Mouse (Mus musculus) liver, embryonic 14.5 days (tissue): ENCODE measurements at regions not wholly inside any gene's neighbourhood (a gene's known extent, or its start where the extent isn't known, plus 50 kb on each side); places are given as distances from the start of the nearest gene placed in this dataset.

Experiments
- ATAC-seq: fragments of 200-750 bp; cut with Nextera tagmentation; 2 replicates; pipeline ENCODE4 v1.8.0; 2017; ENCODE audit warnings: moderate number of reproducible peaks, mild to moderate bottlenecking, moderate library complexity; ENCODE audit not compliant: insufficient read depth
- DNase-seq, 3 experiments: peaks; one replicate each; pipeline ENCODE4 v3.0.0-alpha.2; 2012 to 2013; ENCODE audit warnings: low read depth in 3 of 3, low spot score in 3 of 3
- H3K27ac ChIP-seq: fragments of 300-500 bp; sonication (generic); 2 replicates; pipeline ENCODE4 v1.5.1; 2014; ENCODE audit warnings: moderate library complexity, mild to moderate bottlenecking, control low read depth, inconsistent platforms
- H3K27me3 ChIP-seq: fragments of 300-500 bp; sonication (generic); 2 replicates; pipeline ENCODE4 v1.6.1; 2014; ENCODE audit warnings: mild to moderate bottlenecking, low read length, moderate library complexity; ENCODE audit not compliant: control insufficient read depth, insufficient read depth
- H3K36me3 ChIP-seq: fragments of 300-500 bp; sonication (generic); replicated peaks from 2 replicates; pipeline ENCODE4 v1.6.1; 2014; ENCODE audit warnings: low read depth; ENCODE audit not compliant: control insufficient read depth, insufficient read depth
- H3K4me1 ChIP-seq, 2 experiments: fragments of 200-500 bp in 1 of 2; fragments of 300-500 bp in 1 of 2; sonication (generic) in 1 of 2; replicated peaks; 2 replicates each; pipeline ENCODE4 v1.6.1; 2012 to 2014; ENCODE audit warnings: antibody characterized with exemption in 1 of 2, inconsistent platforms in 1 of 2, low read length in 1 of 2; ENCODE audit not compliant: control insufficient read depth in 2 of 2, insufficient read depth in 2 of 2
- H3K4me2 ChIP-seq: fragments of 300-500 bp; sonication (generic); 2 replicates; pipeline ENCODE4 v1.6.1; 2014; ENCODE audit warnings: low read depth, mild to moderate bottlenecking, control low read depth, moderate library complexity
- H3K4me3 ChIP-seq, 2 experiments: fragments of 200-500 bp in 1 of 2; fragments of 300-500 bp in 1 of 2; sonication (generic) in 1 of 2; 2 replicates each; pipeline ENCODE4 v1.5.1; 2012 to 2014; ENCODE audit warnings: low read depth in 2 of 2, low read length in 2 of 2, mild to moderate bottlenecking in 2 of 2, control low read depth in 1 of 2, inconsistent platforms in 1 of 2, moderate library complexity in 1 of 2; ENCODE audit not compliant: insufficient read depth in 1 of 2
- H3K9ac ChIP-seq: fragments of 300-500 bp; sonication (generic); replicated peaks from 2 replicates; pipeline ENCODE4 v1.6.1; 2014; ENCODE audit warnings: mild to moderate bottlenecking, control low read depth, moderate library complexity
- H3K9me3 ChIP-seq: fragments of 300-500 bp; sonication (generic); 2 replicates; pipeline ENCODE4 v1.6.1; 2016; ENCODE audit warnings: low read length, mixed read lengths; ENCODE audit not compliant: control insufficient read depth
- CTCF ChIP-seq: IDR thresholded peaks from 2 replicates; pipeline ENCODE4 v1.5.1; 2016; ENCODE audit warnings: antibody characterized with exemption, low read depth, control low read depth
- EP300 ChIP-seq: IDR thresholded peaks from 2 replicates; pipeline ENCODE4 v1.6.1; 2016; ENCODE audit warnings: antibody characterized with exemption, low read depth
- WGBS: fragments of 180-500 bp; shearing (Covaris S2); extraction: QIAGEN DNeasy Blood & Tissue Kit; methylation state at CpG from one replicate; pipeline ENCODE4 v1.1.7; 2014; ENCODE audit not compliant: insufficient replicate concordance; 5-methylcytosine and 5-hydroxymethylcytosine counted together

DNA sequence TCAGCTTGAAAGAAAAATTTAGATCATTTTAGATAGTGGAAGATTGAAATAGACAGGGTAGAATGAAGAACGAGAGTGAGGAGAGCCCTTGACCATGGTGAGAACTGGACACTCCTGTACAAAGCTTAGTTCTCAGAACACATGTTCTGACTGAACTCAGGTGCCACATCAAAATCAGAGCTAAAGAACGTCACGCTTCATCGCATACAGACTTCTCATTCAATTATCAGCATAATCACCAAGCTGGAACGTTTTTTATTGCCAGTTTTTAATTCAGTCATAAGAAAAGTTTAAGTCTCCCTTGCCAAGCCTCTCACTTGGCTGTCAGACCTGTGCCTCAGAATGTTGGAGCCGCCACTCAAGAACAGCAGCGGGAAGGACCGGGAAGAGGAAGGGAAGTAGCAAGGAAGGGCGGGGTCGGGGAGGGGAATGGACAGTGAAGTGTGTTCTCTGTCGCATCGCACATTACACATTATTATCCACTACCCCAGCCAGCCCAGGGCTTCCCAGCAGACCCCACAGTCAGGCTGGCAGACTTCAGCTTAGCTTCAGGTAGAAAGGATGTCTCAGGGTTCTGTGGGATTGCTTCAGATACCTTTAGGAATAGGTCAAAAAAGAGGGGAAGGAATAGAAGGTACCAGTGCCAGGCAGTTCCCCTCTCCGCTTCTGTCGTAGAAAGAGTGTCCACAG is 140.1 kb upstream of the Smim15 start:
- Histone ChIP-seq H3K27ac (no peak overlapping the region), H3K36me3 (no peaks in the 10 kb centered on the region), H3K9me3 (no peaks in the 10 kb centered on the region), H3K4me3 (no peak overlapping the region), H3K27me3 (no peaks in the 10 kb centered on the region), H3K9ac (no peak overlapping the region), H3K4me2 (no peak overlapping the region), H3K4me1 (peaks cover 0 to 2% of the 10 kb centered on the region in 2 experiments; a peak in 1 of 4 replicates)
- ATAC-seq (no peak), DNase-seq (no peak)
- TF ChIP-seq CTCF: no peak
- no peak for TF ChIP-seq EP300
- WGBS: 58% methylated on average over 14 of the region's 14 CpGs

DNA sequence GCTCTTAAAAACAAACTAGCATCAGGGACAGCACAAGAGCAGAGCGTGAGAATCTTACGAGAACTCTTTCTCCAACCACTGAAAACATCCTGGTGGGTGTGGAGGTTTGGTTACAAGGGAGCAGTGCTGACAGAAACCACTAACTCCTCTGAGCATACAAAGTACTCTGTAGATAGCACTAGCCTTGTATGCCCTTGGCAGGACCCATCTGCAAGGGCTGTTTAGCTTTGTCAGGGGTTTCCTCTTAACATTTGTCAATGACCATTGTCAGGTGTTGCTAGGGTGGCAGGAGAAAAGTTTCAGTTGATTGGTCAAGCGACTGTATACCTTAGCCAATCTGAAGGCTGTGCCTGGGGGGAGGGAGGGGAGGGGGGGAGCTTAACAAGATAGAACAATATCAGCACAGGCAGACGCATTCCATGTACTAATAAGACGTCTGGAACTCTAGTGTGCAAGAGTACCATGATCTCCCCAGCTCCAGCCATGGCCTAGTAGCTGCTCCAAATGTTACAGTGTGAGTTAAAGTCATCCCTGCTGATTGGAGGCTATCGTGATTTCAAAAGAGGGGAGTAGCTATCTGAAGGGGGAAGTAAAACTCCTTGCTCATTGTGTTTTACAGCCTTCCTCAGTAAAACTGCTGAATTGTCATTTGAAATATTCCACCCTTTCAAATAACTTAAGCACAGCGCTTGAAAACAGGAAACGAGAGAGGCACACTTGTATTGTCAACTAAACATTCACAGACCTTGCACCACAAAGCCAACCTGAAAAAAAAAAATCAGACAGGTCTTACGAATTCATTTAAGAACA is 140.9 kb upstream of the Smim15 start:
- ATAC-seq (peak; percentile 48; the same call in 1 of the 2 replicates), DNase-seq (peak in 1 of 3 experiments; percentile 13)
- H3K9me3 ChIP-seq: no peaks in the 10 kb centered on the region
- no peak overlapping the region for H3K9ac ChIP-seq
- H3K27me3 ChIP-seq: no peaks in the 10 kb centered on the region
- H3K36me3 ChIP-seq: no peaks in the 10 kb centered on the region
- H3K4me2 ChIP-seq: no peak overlapping the region
- 16% methylated on average over 9 of the region's 9 CpGs for WGBS
- no peak overlapping the region for H3K27ac ChIP-seq
- no peak for TF ChIP-seq CTCF
- peaks cover 0 to 2% of the 10 kb centered on the region in 2 experiments; a peak in 1 of 4 replicates for H3K4me1 ChIP-seq
- no peak overlapping the region for H3K4me3 ChIP-seq

DNA sequence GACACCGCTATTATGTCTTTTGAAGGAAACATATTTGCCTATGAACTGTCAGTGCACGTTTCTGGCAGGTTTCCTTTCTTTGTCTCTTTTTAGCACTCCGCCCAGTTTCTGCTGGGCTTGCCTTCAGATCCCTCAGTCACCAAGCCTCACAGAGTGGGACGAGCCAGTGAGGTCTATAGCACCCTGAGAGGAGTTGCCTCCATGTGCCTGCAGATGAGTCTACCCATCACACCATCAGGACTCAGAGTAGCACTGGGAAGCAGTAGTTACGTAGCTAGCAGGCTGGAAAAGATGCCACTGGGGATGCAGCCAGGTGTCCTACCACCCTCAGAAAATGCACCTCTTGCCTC is 141.5 kb upstream of the Smim15 start:
- Histone ChIP-seq H3K4me2 (no peak overlapping the region), H3K4me1 (peaks cover 0 to 2% of the 10 kb centered on the region in 2 experiments; a peak in 1 of 4 replicates), H3K27ac (no peak overlapping the region), H3K4me3 (no peak overlapping the region), H3K27me3 (no peaks in the 10 kb centered on the region), H3K9me3 (no peaks in the 10 kb centered on the region), H3K36me3 (no peaks in the 10 kb centered on the region), H3K9ac (no peak overlapping the region)
- 47% methylated on average over 5 of the region's 5 CpGs for WGBS
- DNase-seq: no peak
- ATAC-seq: no peak
- TF ChIP-seq EP300 (no peak), CTCF (no peak)

DNA sequence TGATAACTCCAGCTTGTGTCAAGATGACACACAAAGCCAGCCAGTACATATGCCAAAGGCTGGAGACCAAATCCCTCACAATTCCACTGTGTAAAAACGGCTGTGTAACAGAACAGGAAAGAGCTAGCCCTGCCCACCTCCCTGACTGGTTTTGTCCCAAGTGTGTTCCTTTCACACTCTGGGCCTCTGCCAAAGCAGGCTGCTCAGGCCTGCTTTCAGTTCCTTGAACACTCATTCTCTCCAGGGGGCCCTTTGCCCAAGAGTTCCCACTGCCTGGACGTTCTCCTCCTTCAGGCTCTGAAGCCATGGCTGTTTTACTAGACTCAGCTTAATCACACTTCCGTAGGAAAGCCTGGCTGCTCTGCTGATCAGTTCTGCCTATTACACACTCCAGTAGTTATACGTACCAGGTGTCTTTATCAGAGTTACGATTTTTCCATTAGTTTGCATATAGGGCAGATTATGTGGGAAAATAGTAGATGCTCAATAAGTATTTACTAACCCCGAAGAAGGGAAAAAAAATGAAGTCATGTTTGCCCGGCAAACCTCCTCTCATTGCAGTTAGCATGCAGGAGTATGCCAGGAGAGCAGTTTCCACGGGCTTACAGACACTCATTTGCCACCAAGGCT is 144.5 kb upstream of the Smim15 start:
- no peaks in the 10 kb centered on the region for H3K36me3 ChIP-seq
- ATAC-seq (0 out of 2 replicates have a peak, but pooled peaks have one; percentile 26), DNase-seq (no peak)
- H3K4me3 ChIP-seq: no peak overlapping the region
- 49% methylated on average over 8 of the region's 8 CpGs for WGBS
- H3K4me1 ChIP-seq: peaks cover 0 to 2% of the 10 kb centered on the region in 2 experiments; a peak in 1 of 4 replicates
- H3K27ac ChIP-seq: no peak overlapping the region
- H3K9me3 ChIP-seq: no peaks in the 10 kb centered on the region
- no peak overlapping the region for H3K9ac ChIP-seq
- TF ChIP-seq EP300 (no peak), CTCF (no peak)
- H3K27me3 ChIP-seq: no peaks in the 10 kb centered on the region
- no peak overlapping the region for H3K4me2 ChIP-seq

DNA sequence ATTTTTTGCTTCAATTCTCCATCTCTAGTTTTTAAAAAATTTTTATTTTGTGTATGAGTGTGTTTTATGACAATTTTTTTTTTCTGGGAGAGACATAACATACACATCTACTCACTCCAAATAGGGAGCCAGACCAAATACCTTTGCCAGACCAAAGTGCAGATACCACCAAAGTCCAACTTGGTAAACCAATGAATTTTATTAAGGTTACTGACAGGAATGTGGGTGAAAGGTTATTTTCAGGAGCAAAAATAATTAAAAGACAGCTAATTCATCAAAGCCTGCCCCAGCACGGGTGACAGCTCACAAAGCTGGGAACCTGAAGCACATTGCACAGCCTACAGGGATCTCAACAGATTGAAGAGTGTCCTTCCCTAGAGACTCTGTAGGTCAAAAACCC is 146.6 kb upstream of the Smim15 start:
- Histone ChIP-seq H3K9me3 (no peaks in the 10 kb centered on the region), H3K27ac (no peak overlapping the region), H3K36me3 (no peaks in the 10 kb centered on the region), H3K9ac (no peak overlapping the region), H3K4me2 (no peak overlapping the region), H3K4me1 (no peaks in the 10 kb centered on the region), H3K27me3 (peaks cover 10% of the 10 kb centered on the region), H3K4me3 (no peak overlapping the region)
- DNase-seq (no peak), ATAC-seq (no peak)
- TF ChIP-seq EP300: no peak
- TF ChIP-seq CTCF: no peak
- 43% methylated on average over 1 of the region's 1 CpGs for WGBS
